Mouse (Mus musculus): ENCODE results near the gene Blnk. TPM values are rescaled to one million over a fixed set of nuclear protein-coding genes. Genes with fewer than 3 reads are reported as not detected.

Blnk gene
- polyA plus RNA-seq, 1 experiment from 2014 or later: 0.36 TPM

- H3K4me1 ChIP-seq: peaks cover 4% of the 10 kb centered on the region; the same call in 1 of the 2 replicates
- H3K4me3 ChIP-seq: no peak overlapping the region
- no peaks in the 10 kb centered on the region for H3K36me3 ChIP-seq
- no peak overlapping the region for H3K9ac ChIP-seq
- H3K9me3 ChIP-seq: no peaks in the 10 kb centered on the region
- H3K4me2 ChIP-seq: no peak overlapping the region
- WGBS: 46% methylated on average over 12 of the region's 12 CpGs
- H3K27me3 ChIP-seq (replicated peaks): peaks cover 38% of the 10 kb centered on the region
- no peak for ATAC-seq (ENCODE audit: extremely low read depth, insufficient number of reproducible peaks, low FRiP score, low TSS enrichment)
- no peak overlapping the region for H3K27ac ChIP-seq (replicated peaks)
These were observed 31.3 kb downstream of the Blnk start for GRCm38 (mm10) chr19:40962988-40963387.

GRCm38 (mm10) chr19:40958981-40959380 lies 35.4 kb downstream of the Blnk start:
- no peak for ATAC-seq (ENCODE audit: extremely low read depth, insufficient number of reproducible peaks, low FRiP score, low TSS enrichment)
- H3K9me3 ChIP-seq: no peaks in the 10 kb centered on the region

GRCm38 (mm10) chr19:40946937-40947577 lies 47.3 kb downstream of the Blnk start:
- Histone ChIP-seq H3K4me1 (peaks cover 5% of the 10 kb centered on the region), H3K27me3 (replicated peaks) (no peaks in the 10 kb centered on the region), H3K4me2 (no peak overlapping the region), H3K9me3 (no peaks in the 10 kb centered on the region), H3K9ac (no peak overlapping the region), H3K36me3 (no peaks in the 10 kb centered on the region), H3K4me3 (no peak overlapping the region), H3K27ac (replicated peaks) (no peak overlapping the region)
- 74% methylated on average over 4 of the region's 4 CpGs for WGBS
- no peak for ATAC-seq (ENCODE audit: extremely low read depth, insufficient number of reproducible peaks, low FRiP score, low TSS enrichment)

More at GRCm38 (mm10) chr19:40958981-40959380, 35.4 kb downstream of the Blnk start:
- WGBS: 45% methylated on average over 1 of the region's 1 CpGs
- Histone ChIP-seq H3K4me2 (no peak overlapping the region), H3K27ac (replicated peaks) (no peak overlapping the region), H3K4me3 (no peak overlapping the region), H3K9ac (no peak overlapping the region), H3K27me3 (replicated peaks) (peaks cover 32% of the 10 kb centered on the region), H3K4me1 (no peaks in the 10 kb centered on the region), H3K36me3 (no peaks in the 10 kb centered on the region)

- no peak overlapping the region for H3K27ac ChIP-seq (replicated peaks)
- H3K4me3 ChIP-seq: no peak overlapping the region
- H3K9me3 ChIP-seq: no peaks in the 10 kb centered on the region
- H3K4me2 ChIP-seq: no peak overlapping the region
- no peaks in the 10 kb centered on the region for H3K36me3 ChIP-seq
- H3K4me1 ChIP-seq: peaks cover 17% of the 10 kb centered on the region
- WGBS: 82% methylated on average over 7 of the region's 7 CpGs
- no peaks in the 10 kb centered on the region for H3K27me3 ChIP-seq (replicated peaks)
- ATAC-seq (ENCODE audit: extremely low read depth, insufficient number of reproducible peaks, low FRiP score, low TSS enrichment): no peak
- H3K9ac ChIP-seq: no peak overlapping the region
These were observed 50.8 kb downstream of the Blnk start for GRCm38 (mm10) chr19:40943552-40943951.

GRCm38 (mm10) chr19:40936038-40936437 lies 58.3 kb downstream of the Blnk start:
- Histone ChIP-seq H3K9me3 (no peaks in the 10 kb centered on the region), H3K36me3 (no peaks in the 10 kb centered on the region), H3K9ac (no peak overlapping the region), H3K4me1 (peaks cover 2% of the 10 kb centered on the region; the same call in 1 of the 2 replicates), H3K4me3 (no peak overlapping the region), H3K27me3 (replicated peaks) (no peaks in the 10 kb centered on the region), H3K27ac (replicated peaks) (no peak overlapping the region), H3K4me2 (no peak overlapping the region)
- no peak for ATAC-seq (ENCODE audit: extremely low read depth, insufficient number of reproducible peaks, low FRiP score, low TSS enrichment)
- 41% methylated on average over 5 of the region's 5 CpGs for WGBS

- Histone ChIP-seq H3K4me1 (no peaks in the 10 kb centered on the region), H3K9ac (no peak overlapping the region), H3K4me3 (no peak overlapping the region), H3K27me3 (replicated peaks) (no peaks in the 10 kb centered on the region), H3K9me3 (no peaks in the 10 kb centered on the region), H3K27ac (replicated peaks) (no peak overlapping the region), H3K36me3 (no peaks in the 10 kb centered on the region), H3K4me2 (no peak overlapping the region)
- 41% methylated on average over 8 of the region's 8 CpGs for WGBS
- ATAC-seq (ENCODE audit: extremely low read depth, insufficient number of reproducible peaks, low FRiP score, low TSS enrichment): no peak
These were observed 59.0 kb downstream of the Blnk start for GRCm38 (mm10) chr19:40935376-40935775.

GRCm38 (mm10) chr19:40931581-40932369 lies 62.6 kb downstream of the Blnk start:
- Histone ChIP-seq H3K9ac (no peak overlapping the region), H3K36me3 (no peaks in the 10 kb centered on the region), H3K27me3 (replicated peaks) (no peaks in the 10 kb centered on the region), H3K27ac (replicated peaks) (no peak overlapping the region), H3K9me3 (no peaks in the 10 kb centered on the region), H3K4me2 (no peak overlapping the region), H3K4me3 (no peak overlapping the region), H3K4me1 (no peaks in the 10 kb centered on the region)
- ATAC-seq (ENCODE audit: extremely low read depth, insufficient number of reproducible peaks, low FRiP score, low TSS enrichment): no peak
- WGBS: 60% methylated on average over 9 of the region's 9 CpGs

GRCm38 (mm10) chr19:40895393-40895703 lies 99.0 kb downstream of the Blnk start:
- H3K27me3 ChIP-seq (replicated peaks): peaks cover 31% of the 10 kb centered on the region
- WGBS: 3% methylated on average over 6 of the region's 6 CpGs
- H3K9me3 ChIP-seq: peaks cover 6% of the 10 kb centered on the region
- no peaks in the 10 kb centered on the region for H3K4me1 ChIP-seq
- H3K9ac ChIP-seq: peak overlapping the region; percentile 86
- H3K27ac ChIP-seq (replicated peaks): peak overlapping the region; percentile 95
- peak overlapping the region; percentile 78 for H3K4me2 ChIP-seq
- ATAC-seq (ENCODE audit: extremely low read depth, insufficient number of reproducible peaks, low FRiP score, low TSS enrichment): no peak
- peak overlapping the region; percentile 87 for H3K4me3 ChIP-seq
- peaks cover 13% of the 10 kb centered on the region; the same call in 1 of the 2 replicates for H3K36me3 ChIP-seq

- Histone ChIP-seq H3K4me1 (no peaks in the 10 kb centered on the region), H3K36me3 (peaks cover 13% of the 10 kb centered on the region; the same call in 1 of the 2 replicates), H3K4me2 (peak within 1 kb of the TSS; percentile 78), H3K4me3 (peak within 1 kb of the TSS; percentile 87), H3K9me3 (peaks cover 6% of the 10 kb centered on the region), H3K27ac (replicated peaks) (peak within 1 kb of the TSS; percentile 95), H3K9ac (peak within 1 kb of the TSS; percentile 86), H3K27me3 (replicated peaks) (peaks cover 35% of the 10 kb centered on the region)
- peak; percentile 54 for ATAC-seq (ENCODE audit: extremely low read depth, insufficient number of reproducible peaks, low FRiP score, low TSS enrichment)
- WGBS: under 1% methylated on average over 89 of the region's 89 CpGs
These were observed 99.6 kb downstream of the Blnk start, which contains the start of gene Zfp518a for GRCm38 (mm10) chr19:40894519-40895392. Gene Zfp518a (plus strand): TSS chr19:40894705.

GRCm38 (mm10) chr19:40894071-40894506 lies 100.2 kb downstream of the Blnk start:
- no peak for ATAC-seq (ENCODE audit: extremely low read depth, insufficient number of reproducible peaks, low FRiP score, low TSS enrichment)
- 41% methylated on average over 21 of the region's 21 CpGs for WGBS
- Histone ChIP-seq H3K36me3 (peaks cover 9% of the 10 kb centered on the region; the same call in 1 of the 2 replicates), H3K9ac (peak overlapping the region; percentile 86), H3K27ac (replicated peaks) (peak overlapping the region; percentile 95), H3K4me1 (no peaks in the 10 kb centered on the region), H3K4me2 (peak overlapping the region; percentile 78), H3K4me3 (peak overlapping the region; percentile 87), H3K9me3 (peaks cover 6% of the 10 kb centered on the region), H3K27me3 (replicated peaks) (peaks cover 40% of the 10 kb centered on the region)

- Histone ChIP-seq H3K9ac (no peak overlapping the region), H3K27ac (replicated peaks) (no peak overlapping the region), H3K27me3 (replicated peaks) (peaks cover 80% of the 10 kb centered on the region), H3K4me3 (no peak overlapping the region), H3K36me3 (no peaks in the 10 kb centered on the region), H3K4me1 (no peaks in the 10 kb centered on the region), H3K9me3 (peaks cover 4% of the 10 kb centered on the region), H3K4me2 (no peak overlapping the region)
- no peak for ATAC-seq (ENCODE audit: extremely low read depth, insufficient number of reproducible peaks, low FRiP score, low TSS enrichment)
- 67% methylated on average over 1 of the region's 1 CpGs for WGBS
These were observed 105.4 kb downstream of the Blnk start for GRCm38 (mm10) chr19:40888887-40889286.
